Mouse (Mus musculus) embryonic facial prominence, embryonic 10.5 days (tissue): ENCODE data around the gene Fam240b. TPM values are rescaled to one million over a fixed set of nuclear protein-coding genes. Genes with fewer than 3 reads are reported as not detected.

ENCODE experiments used
- DNase-seq: peaks from one replicate; pipeline ENCODE4 v3.0.0-alpha.2; 2017; ENCODE audit warnings: low spot score
- H3K27ac ChIP-seq: fragments of 300-500 bp; sonication (generic); replicated peaks from 2 replicates; pipeline ENCODE4 v1.5.1; 2016; ENCODE audit warnings: mild to moderate bottlenecking
- H3K27me3 ChIP-seq: fragments of 300-500 bp; sonication (generic); replicated peaks from 2 replicates; pipeline ENCODE4 v1.6.1; 2016; ENCODE audit warnings: low read depth, mild to moderate bottlenecking; ENCODE audit not compliant: poor library complexity, severe bottlenecking
- H3K36me3 ChIP-seq: fragments of 300-500 bp; sonication (generic); replicated peaks from 2 replicates; pipeline ENCODE4 v1.6.1; 2016; ENCODE audit warnings: mild to moderate bottlenecking, moderate library complexity
- H3K4me1 ChIP-seq: fragments of 300-500 bp; sonication (generic); 2 replicates; pipeline ENCODE4 v1.6.1; 2016
- H3K4me3 ChIP-seq: fragments of 300-500 bp; sonication (generic); 2 replicates; pipeline ENCODE4 v1.5.1; 2016; ENCODE audit warnings: mild to moderate bottlenecking, moderate library complexity
- H3K9me3 ChIP-seq: fragments of 300-500 bp; sonication (generic); 2 replicates; pipeline ENCODE4 v1.6.1; 2016; ENCODE audit warnings: mild to moderate bottlenecking
- WGBS: fragments of 180-500 bp; shearing (Covaris S2); methylation state at CpG from one replicate; pipeline ENCODE4 v1.1.7; 2016; 5-methylcytosine and 5-hydroxymethylcytosine counted together
- polyA plus RNA-seq: library from polyadenylated mRNA; unstranded; fragments of >200 nt; fragmentation: Nextera tagmentation; extraction: Ambion mirVana; gene quantifications from 2 replicates; pipeline ENCODE4 v1.2.1, GENCODE M21; 2016

The Fam240b gene
- polyA plus RNA-seq, 1 experiment from 2014 or later = not detected

DNA sequence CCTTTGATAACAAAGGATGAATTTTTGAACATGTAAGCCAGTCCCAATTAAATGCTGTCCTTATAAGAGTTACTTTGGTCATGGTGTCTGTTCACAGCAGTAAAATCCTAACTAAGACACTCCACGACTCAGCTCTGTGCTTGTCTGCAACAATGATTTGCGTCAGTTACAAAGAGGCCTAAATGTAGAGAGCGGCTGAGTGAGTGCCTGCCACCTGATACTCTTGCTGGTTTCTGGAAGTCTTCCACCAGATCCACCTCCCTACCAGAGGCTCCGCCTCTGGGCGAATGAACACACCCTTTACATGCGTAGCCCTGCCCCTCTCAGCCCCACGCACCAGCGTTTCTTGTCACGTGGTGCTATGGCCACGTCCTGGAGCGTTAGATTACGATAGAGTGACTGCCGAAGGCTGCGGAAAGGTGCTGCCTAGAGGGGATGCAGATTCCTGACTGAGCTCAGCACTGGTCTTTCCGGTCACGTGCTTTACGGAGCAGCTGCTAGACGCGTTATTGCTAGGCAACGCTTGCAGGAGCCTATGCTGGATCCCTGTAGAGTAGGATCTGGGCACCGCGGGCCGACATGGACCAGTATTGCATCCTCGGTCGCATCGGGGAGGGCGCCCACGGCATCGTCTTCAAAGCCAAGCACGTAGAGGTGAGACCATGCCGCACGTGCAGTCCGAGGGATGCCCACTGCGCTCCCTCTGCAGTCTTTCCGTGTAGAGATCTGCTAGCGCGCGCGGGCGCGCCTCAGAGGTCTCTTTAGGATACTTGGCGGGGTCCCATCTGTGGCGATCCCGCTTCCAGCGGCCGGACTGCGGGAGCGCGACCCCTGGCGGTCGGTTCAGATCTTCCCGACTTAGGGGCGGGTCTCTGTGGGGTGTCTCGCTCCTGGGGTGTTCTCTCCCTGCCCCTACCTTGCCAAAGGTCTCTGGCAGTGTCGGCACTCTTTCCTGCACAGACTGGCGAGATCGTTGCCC lies 65.3 kb downstream of the Fam240b start, which contains the start of gene Cdk20:
TSS of gene Cdk20 (plus strand) at position 298 of the 979 bp plus-strand sequence.
- no peaks in the 10 kb centered on the region for H3K9me3 ChIP-seq
- H3K4me3 ChIP-seq = peak within 1 kb of the TSS; percentile 66
- WGBS = under 1% methylated on average over 57 of the region's 57 CpGs
- H3K36me3 ChIP-seq = 0 out of 2 replicates have a peak, but pooled peaks cover 2% of the 10 kb centered on the region
- H3K4me1 ChIP-seq = peaks cover 12% of the 10 kb centered on the region
- peak; percentile 94 for DNase-seq
- H3K27me3 ChIP-seq = no peaks in the 10 kb centered on the region
- H3K27ac ChIP-seq = peak within 1 kb of the TSS; percentile 87

Other genes starting within 250 kb of the Fam240b start
- 28.4 and 32.2 TPM in 2 replicates for gene Cdc14b, start 222.5 kb downstream of the Fam240b start, polyA plus RNA-seq
- gene Aaed1, start 185.1 kb downstream of the Fam240b start, polyA plus RNA-seq = 31.3 and 33.5 TPM in 2 replicates
- gene Ctsl, start 126.9 kb downstream of the Fam240b start, polyA plus RNA-seq = 121 and 132 TPM in 2 replicates
- 10.2 and 11.7 TPM in 2 replicates for gene Cdk20, start 65.5 kb downstream of the Fam240b start, polyA plus RNA-seq